Comparison of ENCODE assay signal across 21 mouse cellular contexts in the genomic region with DNA sequence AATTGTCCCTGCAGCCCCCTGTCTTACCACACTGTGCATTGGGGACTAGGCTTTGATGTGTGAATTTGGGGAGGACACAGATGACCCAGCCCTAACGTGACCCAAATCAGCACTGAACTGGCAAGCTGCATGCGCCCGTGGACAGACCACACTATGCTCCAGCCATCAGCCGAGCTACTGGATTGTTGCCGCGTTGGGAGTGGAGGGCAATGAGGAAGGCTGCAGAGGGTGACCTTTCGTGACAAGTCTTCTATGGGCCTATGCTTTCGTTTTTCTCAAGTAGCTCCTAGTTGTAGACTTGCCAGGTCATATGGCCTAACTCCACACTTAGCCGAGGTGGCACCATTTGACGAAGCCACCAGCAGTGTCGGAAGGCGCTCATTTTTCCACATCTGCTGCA.
DNase-seq lines count a peak whose midpoint lies in the region; ATAC-seq lines count a peak whose summit lies in the region.
"Had no signal": no experiment of that assay in that cellular context is flagged by ENCODE, and none has a peak within 500 bp of the region (broad histone marks: within the 10 kb centered on the region; RNA-seq: fewer than 3 reads in every experiment).

No protein-coding gene starts in this region.

- H3K4me3 ChIP-seq in hindbrain, embryonic 15.5 days: no peak overlapping the region
- no peak overlapping the region for H3K4me3 ChIP-seq in hindbrain, embryonic 14.5 days (replicated peaks; ENCODE audit: low read length)
- H3K4me3 ChIP-seq: embryonic facial prominence, embryonic 12.5 days had no signal

- H3K9ac ChIP-seq in hindbrain, embryonic 15.5 days: no peak overlapping the region
- no peak overlapping the region for H3K9ac ChIP-seq in hindbrain, embryonic 14.5 days
- H3K9ac ChIP-seq: embryonic facial prominence, embryonic 12.5 days had no signal

- H3K27me3 ChIP-seq in hindbrain, embryonic 15.5 days: no peaks in the 10 kb centered on the region
- H3K27me3 ChIP-seq in hindbrain, embryonic 14.5 days (ENCODE audit: control insufficient read depth, insufficient read depth, low read length): no peaks in the 10 kb centered on the region
- H3K27me3 ChIP-seq: embryonic facial prominence, embryonic 12.5 days had no signal

- peaks cover 21% of the 10 kb centered on the region for H3K4me1 ChIP-seq in hindbrain, embryonic 15.5 days (replicated peaks)
- H3K4me1 ChIP-seq in hindbrain, embryonic 14.5 days (replicated peaks; ENCODE audit: control insufficient read depth, insufficient read depth, low read length): peaks cover 15% of the 10 kb centered on the region

- H3K27ac ChIP-seq in hindbrain, embryonic 15.5 days (replicated peaks): 0 out of 2 replicates have a peak overlapping the region, but pooled peaks have one; percentile 15
- H3K27ac ChIP-seq in hindbrain, embryonic 14.5 days: no peak overlapping the region
- H3K27ac ChIP-seq: embryonic facial prominence, embryonic 12.5 days had no signal

- H3K9me3 ChIP-seq in hindbrain, embryonic 15.5 days: no peaks in the 10 kb centered on the region
- H3K9me3 ChIP-seq in hindbrain, embryonic 14.5 days (ENCODE audit: control insufficient read depth, low read length): no peaks in the 10 kb centered on the region
- H3K9me3 ChIP-seq: embryonic facial prominence, embryonic 12.5 days had no signal

- DNase-seq in heart, adult 11 months: peak; percentile 85
- no peak for DNase-seq in heart, adult 8-10 months (ENCODE audit: low spot score)
- no peak for DNase-seq in hindbrain, embryonic 14.5 days (ENCODE audit: low spot score)
- peak; percentile 51 for DNase-seq in retina, postnatal 1 day
- DNase-seq in lung, postnatal 14 days: no peak
- DNase-seq in urinary bladder, adult 18-20 months (ENCODE audit: low spot score in 2 of 2): no peak
- DNase-seq: adrenal gland, adult 2 months; adrenal gland, postnatal 10 days; adrenal gland, postnatal 25 days; cerebellum, adult 11 months; cerebellum, adult 18-20 months; cerebellum, adult 8-10 months; cerebellum, adult 9-11 months; cerebellum, postnatal 14 days; cerebellum, postnatal 36 days; embryo, embryonic 11 days had no signal

- WGBS in hindbrain, embryonic 15.5 days: 85% methylated on average over 12 of the region's 12 CpGs
- 83% methylated on average over 12 of the region's 12 CpGs for WGBS in hindbrain, embryonic 14.5 days

- no peaks in the 10 kb centered on the region for H3K36me3 ChIP-seq in hindbrain, embryonic 15.5 days
- no peaks in the 10 kb centered on the region for H3K36me3 ChIP-seq in hindbrain, embryonic 14.5 days (replicated peaks; ENCODE audit: control insufficient read depth, insufficient read depth)
- H3K36me3 ChIP-seq: embryonic facial prominence, embryonic 12.5 days had no signal

- no peak overlapping the region for H3K4me2 ChIP-seq in hindbrain, embryonic 15.5 days
- H3K4me2 ChIP-seq in hindbrain, embryonic 14.5 days (replicated peaks): no peak overlapping the region
- H3K4me2 ChIP-seq: embryonic facial prominence, embryonic 12.5 days had no signal

- ATAC-seq in hindbrain, embryonic 15.5 days (ENCODE audit: low FRiP score, low read depth): no peak
- ATAC-seq in hindbrain, embryonic 14.5 days (ENCODE audit: low FRiP score): no peak
- 0 out of 2 replicates have a peak, but pooled peaks have one; percentile 18 for ATAC-seq in megakaryocyte-erythroid progenitor cell, adult 5-6 weeks (replicated peaks; ENCODE audit: low FRiP score, low TSS enrichment, poor library complexity, severe bottlenecking)
- ATAC-seq: forebrain, embryonic 14.5 days; forebrain, embryonic 16.5 days had no signal

Comparison
In these comparisons a context has a peak if more than half of its experiments do, and no peak if none do; other contexts are left out.
1. DNase-seq: peak in heart, adult 11 months (single experiment) and retina, postnatal 1 day (single experiment); none in heart, adult 8-10 months (single experiment), hindbrain, embryonic 14.5 days (single experiment), lung, postnatal 14 days (single experiment) and urinary bladder, adult 18-20 months (0 of 2).